Mouse (Mus musculus): Measurements from ENCODE around the gene Dync1h1. TPM values are rescaled to one million over a fixed set of nuclear protein-coding genes. Genes with fewer than 3 reads are reported as not detected.

Gene Dync1h1
- polyA plus RNA-seq, 1 experiment from 2014 or later: 89.0 TPM

GRCm38 (mm10) chr12:110566366-110566765 is 34.9 kb upstream of the Dync1h1 start:
- Histone ChIP-seq H3K4me2 (ENCODE audit: low read length) (no peak overlapping the region), H3K27me3 (replicated peaks; ENCODE audit: control insufficient read depth, insufficient read depth, low read length) (no peaks in the 10 kb centered on the region), H3K9ac (ENCODE audit: low read length) (no peak overlapping the region), H3K4me3 (ENCODE audit: low read depth, low read length) (no peak overlapping the region), H3K9me3 (replicated peaks; ENCODE audit: control insufficient read depth, low read length) (no peaks in the 10 kb centered on the region), H3K27ac (ENCODE audit: low read depth, low read length) (no peak overlapping the region), H3K4me1 (ENCODE audit: control insufficient read depth, insufficient read depth, low read length) (no peaks in the 10 kb centered on the region), H3K36me3 (ENCODE audit: control insufficient read depth, insufficient read depth, low read length) (peaks cover 86% of the 10 kb centered on the region)
- 92% methylated on average over 9 of the region's 9 CpGs for WGBS
- ATAC-seq (no peak), DNase-seq (ENCODE audit: low spot score) (no peak)

GRCm38 (mm10) chr12:110571050-110571449 is 30.2 kb upstream of the Dync1h1 start:
- H3K27me3 ChIP-seq (replicated peaks; ENCODE audit: control insufficient read depth, insufficient read depth, low read length): no peaks in the 10 kb centered on the region
- no peak overlapping the region for H3K4me3 ChIP-seq (ENCODE audit: low read depth, low read length)
- no peak overlapping the region for H3K9ac ChIP-seq (ENCODE audit: low read length)
- no peak overlapping the region for H3K27ac ChIP-seq (ENCODE audit: low read depth, low read length)
- H3K4me2 ChIP-seq (ENCODE audit: low read length): no peak overlapping the region
- WGBS: 93% methylated on average over 10 of the region's 10 CpGs
- DNase-seq (ENCODE audit: low spot score): no peak
- H3K4me1 ChIP-seq (ENCODE audit: control insufficient read depth, insufficient read depth, low read length): no peaks in the 10 kb centered on the region
- H3K9me3 ChIP-seq (replicated peaks; ENCODE audit: control insufficient read depth, low read length): no peaks in the 10 kb centered on the region
- peaks cover 69% of the 10 kb centered on the region for H3K36me3 ChIP-seq (ENCODE audit: control insufficient read depth, insufficient read depth, low read length)
- no peak for ATAC-seq

GRCm38 (mm10) chr12:110572351-110572750 is 28.9 kb upstream of the Dync1h1 start:
- peaks cover 60% of the 10 kb centered on the region for H3K36me3 ChIP-seq (ENCODE audit: control insufficient read depth, insufficient read depth, low read length)
- H3K9ac ChIP-seq (ENCODE audit: low read length): no peak overlapping the region
- H3K4me2 ChIP-seq (ENCODE audit: low read length): no peak overlapping the region
- DNase-seq (ENCODE audit: low spot score) (no peak), ATAC-seq (no peak)
- no peaks in the 10 kb centered on the region for H3K27me3 ChIP-seq (replicated peaks; ENCODE audit: control insufficient read depth, insufficient read depth, low read length)
- H3K4me3 ChIP-seq (ENCODE audit: low read depth, low read length): no peak overlapping the region
- no peaks in the 10 kb centered on the region for H3K4me1 ChIP-seq (ENCODE audit: control insufficient read depth, insufficient read depth, low read length)
- WGBS: 93% methylated on average over 4 of the region's 4 CpGs
- no peak overlapping the region for H3K27ac ChIP-seq (ENCODE audit: low read depth, low read length)
- no peaks in the 10 kb centered on the region for H3K9me3 ChIP-seq (replicated peaks; ENCODE audit: control insufficient read depth, low read length)

GRCm38 (mm10) chr12:110573635-110574034 is 27.6 kb upstream of the Dync1h1 start:
- no peaks in the 10 kb centered on the region for H3K4me1 ChIP-seq (ENCODE audit: control insufficient read depth, insufficient read depth, low read length)
- H3K36me3 ChIP-seq (ENCODE audit: control insufficient read depth, insufficient read depth, low read length): peaks cover 49% of the 10 kb centered on the region
- no peak overlapping the region for H3K9ac ChIP-seq (ENCODE audit: low read length)
- no peak overlapping the region for H3K4me3 ChIP-seq (ENCODE audit: low read depth, low read length)
- no peaks in the 10 kb centered on the region for H3K9me3 ChIP-seq (replicated peaks; ENCODE audit: control insufficient read depth, low read length)
- ATAC-seq (no peak), DNase-seq (ENCODE audit: low spot score) (no peak)
- WGBS: 89% methylated on average over 8 of the region's 8 CpGs
- no peak overlapping the region for H3K4me2 ChIP-seq (ENCODE audit: low read length)
- H3K27me3 ChIP-seq (replicated peaks; ENCODE audit: control insufficient read depth, insufficient read depth, low read length): no peaks in the 10 kb centered on the region
- no peak overlapping the region for H3K27ac ChIP-seq (ENCODE audit: low read depth, low read length)

GRCm38 (mm10) chr12:110575926-110576325 is 25.3 kb upstream of the Dync1h1 start:
- H3K27ac ChIP-seq (ENCODE audit: low read depth, low read length): no peak overlapping the region
- H3K4me1 ChIP-seq (ENCODE audit: control insufficient read depth, insufficient read depth, low read length): no peaks in the 10 kb centered on the region
- no peaks in the 10 kb centered on the region for H3K9me3 ChIP-seq (replicated peaks; ENCODE audit: control insufficient read depth, low read length)
- no peak overlapping the region for H3K4me2 ChIP-seq (ENCODE audit: low read length)
- WGBS: 83% methylated on average over 4 of the region's 4 CpGs
- H3K4me3 ChIP-seq (ENCODE audit: low read depth, low read length): no peak overlapping the region
- no peaks in the 10 kb centered on the region for H3K27me3 ChIP-seq (replicated peaks; ENCODE audit: control insufficient read depth, insufficient read depth, low read length)
- no peak overlapping the region for H3K9ac ChIP-seq (ENCODE audit: low read length)
- H3K36me3 ChIP-seq (ENCODE audit: control insufficient read depth, insufficient read depth, low read length): peaks cover 28% of the 10 kb centered on the region
- DNase-seq (ENCODE audit: low spot score) (no peak), ATAC-seq (no peak)

- ATAC-seq (no peak), DNase-seq (ENCODE audit: low spot score) (no peak)
- Histone ChIP-seq H3K27ac (ENCODE audit: low read depth, low read length) (no peak overlapping the region), H3K36me3 (ENCODE audit: control insufficient read depth, insufficient read depth, low read length) (peaks cover 14% of the 10 kb centered on the region), H3K9ac (ENCODE audit: low read length) (no peak overlapping the region), H3K27me3 (replicated peaks; ENCODE audit: control insufficient read depth, insufficient read depth, low read length) (no peaks in the 10 kb centered on the region), H3K9me3 (replicated peaks; ENCODE audit: control insufficient read depth, low read length) (no peaks in the 10 kb centered on the region), H3K4me3 (ENCODE audit: low read depth, low read length) (no peak overlapping the region), H3K4me2 (ENCODE audit: low read length) (no peak overlapping the region), H3K4me1 (ENCODE audit: control insufficient read depth, insufficient read depth, low read length) (no peaks in the 10 kb centered on the region)
- WGBS: 90% methylated on average over 9 of the region's 9 CpGs
Measured at GRCm38 (mm10) chr12:110578333-110578732, 22.9 kb upstream of the Dync1h1 start.

- DNase-seq (ENCODE audit: low spot score) (no peak), ATAC-seq (no peak)
- Histone ChIP-seq H3K27ac (ENCODE audit: low read depth, low read length) (no peak overlapping the region), H3K4me1 (ENCODE audit: control insufficient read depth, insufficient read depth, low read length) (peaks cover 7% of the 10 kb centered on the region; the same call in 1 of the 2 replicates), H3K27me3 (replicated peaks; ENCODE audit: control insufficient read depth, insufficient read depth, low read length) (no peaks in the 10 kb centered on the region), H3K9ac (ENCODE audit: low read length) (no peak overlapping the region), H3K4me3 (ENCODE audit: low read depth, low read length) (no peak overlapping the region), H3K36me3 (ENCODE audit: control insufficient read depth, insufficient read depth, low read length) (no peaks in the 10 kb centered on the region), H3K4me2 (ENCODE audit: low read length) (no peak overlapping the region), H3K9me3 (replicated peaks; ENCODE audit: control insufficient read depth, low read length) (no peaks in the 10 kb centered on the region)
- WGBS: 81% methylated on average over 6 of the region's 6 CpGs
Measured at GRCm38 (mm10) chr12:110588622-110589021, 12.6 kb upstream of the Dync1h1 start.

- DNase-seq (ENCODE audit: low spot score): no peak
- H3K9me3 ChIP-seq (replicated peaks; ENCODE audit: control insufficient read depth, low read length): no peaks in the 10 kb centered on the region
- peak overlapping the region; percentile 72 for H3K4me3 ChIP-seq (ENCODE audit: low read depth, low read length)
- H3K36me3 ChIP-seq (ENCODE audit: control insufficient read depth, insufficient read depth, low read length): no peaks in the 10 kb centered on the region
- no peaks in the 10 kb centered on the region for H3K27me3 ChIP-seq (replicated peaks; ENCODE audit: control insufficient read depth, insufficient read depth, low read length)
- WGBS: 3% methylated on average over 15 of the region's 15 CpGs
- H3K4me2 ChIP-seq (ENCODE audit: low read length): peak overlapping the region; percentile 73
- H3K27ac ChIP-seq (ENCODE audit: low read depth, low read length): peak overlapping the region; percentile 91
- H3K4me1 ChIP-seq (ENCODE audit: control insufficient read depth, insufficient read depth, low read length): peaks cover 7% of the 10 kb centered on the region; the same call in 1 of the 2 replicates
- ATAC-seq: 0 out of 2 replicates have a peak, but pooled peaks have one; percentile 0
- H3K9ac ChIP-seq (ENCODE audit: low read length): peak overlapping the region; percentile 75
Measured at GRCm38 (mm10) chr12:110590804-110591259, 10.4 kb upstream of the Dync1h1 start.

GRCm38 (mm10) chr12:110591260-110591883 is 9.9 kb upstream of the Dync1h1 start:
- H3K27me3 ChIP-seq (replicated peaks; ENCODE audit: control insufficient read depth, insufficient read depth, low read length): no peaks in the 10 kb centered on the region
- no peaks in the 10 kb centered on the region for H3K36me3 ChIP-seq (ENCODE audit: control insufficient read depth, insufficient read depth, low read length)
- peak; percentile 98 for ATAC-seq
- peak; percentile 100 for DNase-seq (ENCODE audit: low spot score)
- peak overlapping the region; percentile 80 for H3K9ac ChIP-seq (ENCODE audit: low read length)
- WGBS: under 1% methylated on average over 56 of the region's 56 CpGs
- H3K4me1 ChIP-seq (ENCODE audit: control insufficient read depth, insufficient read depth, low read length): peaks cover 7% of the 10 kb centered on the region; the same call in 1 of the 2 replicates
- peak overlapping the region; percentile 91 for H3K27ac ChIP-seq (ENCODE audit: low read depth, low read length)
- peak overlapping the region; percentile 73 for H3K4me2 ChIP-seq (ENCODE audit: low read length)
- H3K9me3 ChIP-seq (replicated peaks; ENCODE audit: control insufficient read depth, low read length): no peaks in the 10 kb centered on the region
- H3K4me3 ChIP-seq (ENCODE audit: low read depth, low read length): peak overlapping the region; percentile 72
